Mouse (Mus musculus) megakaryocyte, embryonic 14.5 days (primary cell): ENCODE results near the gene Lgr6.

Source experiments
- FLI1 ChIP-seq: IDR thresholded peaks from 2 replicates; pipeline ENCODE4 v1.6.1; 2012; ENCODE audit warnings: low read length, inconsistent platforms, mixed read lengths
- GATA1 ChIP-seq: IDR thresholded peaks from 3 replicates; pipeline ENCODE4 v1.6.1; 2012; ENCODE audit warnings: mixed read lengths, low read length, inconsistent platforms, borderline replicate concordance

GRCm38 (mm10) chr1:134940863-134941262 is 164.2 kb downstream of the Lgr6 start:
- no peak for TF ChIP-seq GATA1
- TF ChIP-seq FLI1: no peak
